Mouse (Mus musculus): ENCODE results near the gene Slc28a1. TPM values are rescaled to one million over a fixed set of nuclear protein-coding genes. Genes with fewer than 3 reads are reported as not detected.

The Slc28a1 gene
- polyA plus RNA-seq, 1 experiment = not detected

GRCm38 (mm10) chr7:81109717-81110651, 4.6 kb upstream of the Slc28a1 start:
- Histone ChIP-seq H3K27ac (replicated peaks; ENCODE audit: low read depth, low read length) (peak overlapping the region; percentile 99), H3K4me3 (ENCODE audit: insufficient read depth, low read depth, low read length) (no peak overlapping the region), H3K4me1 (ENCODE audit: control insufficient read depth, insufficient read depth, insufficient read length, low read length) (peaks cover 5% of the 10 kb centered on the region)

- Histone ChIP-seq H3K4me3 (ENCODE audit: insufficient read depth, low read depth, low read length) (no peak overlapping the region), H3K4me1 (ENCODE audit: control insufficient read depth, insufficient read depth, insufficient read length, low read length) (no peaks in the 10 kb centered on the region; the same call in none of the 2 replicates), H3K27ac (replicated peaks; ENCODE audit: low read depth, low read length) (peak overlapping the region; percentile 99)
These were observed 3.8 kb upstream of the Slc28a1 start for GRCm38 (mm10) chr7:81110791-81111190.

GRCm38 (mm10) chr7:81111729-81112128, 2.9 kb upstream of the Slc28a1 start:
- no peaks in the 10 kb centered on the region; the same call in none of the 2 replicates for H3K4me1 ChIP-seq (ENCODE audit: control insufficient read depth, insufficient read depth, insufficient read length, low read length)
- H3K27ac ChIP-seq (replicated peaks; ENCODE audit: low read depth, low read length) = peak overlapping the region; percentile 99
- H3K4me3 ChIP-seq (ENCODE audit: insufficient read depth, low read depth, low read length) = no peak overlapping the region

GRCm38 (mm10) chr7:81112686-81113360, 1.8 kb upstream of the Slc28a1 start:
- H3K4me3 ChIP-seq (ENCODE audit: insufficient read depth, low read depth, low read length) = no peak overlapping the region
- no peaks in the 10 kb centered on the region; the same call in none of the 2 replicates for H3K4me1 ChIP-seq (ENCODE audit: control insufficient read depth, insufficient read depth, insufficient read length, low read length)
- H3K27ac ChIP-seq (replicated peaks; ENCODE audit: low read depth, low read length) = no peak overlapping the region

GRCm38 (mm10) chr7:81121099-81121498, 6.5 kb downstream of the Slc28a1 start:
- H3K27ac ChIP-seq (replicated peaks; ENCODE audit: low read depth, low read length) = no peak overlapping the region
- no peak overlapping the region for H3K4me3 ChIP-seq (ENCODE audit: insufficient read depth, low read depth, low read length)
- H3K4me1 ChIP-seq (ENCODE audit: control insufficient read depth, insufficient read depth, insufficient read length, low read length) = no peaks in the 10 kb centered on the region

- Histone ChIP-seq H3K4me1 (ENCODE audit: control insufficient read depth, insufficient read depth, insufficient read length, low read length) (no peaks in the 10 kb centered on the region), H3K27ac (replicated peaks; ENCODE audit: low read depth, low read length) (no peak overlapping the region), H3K4me3 (ENCODE audit: insufficient read depth, low read depth, low read length) (no peak overlapping the region)
These were observed 8.2 kb downstream of the Slc28a1 start for GRCm38 (mm10) chr7:81122808-81123207.

- no peak overlapping the region for H3K27ac ChIP-seq (replicated peaks; ENCODE audit: low read depth, low read length)
- H3K4me1 ChIP-seq (ENCODE audit: control insufficient read depth, insufficient read depth, insufficient read length, low read length) = no peaks in the 10 kb centered on the region
- no peak overlapping the region for H3K4me3 ChIP-seq (ENCODE audit: insufficient read depth, low read depth, low read length)
These were observed 9.0 kb downstream of the Slc28a1 start for GRCm38 (mm10) chr7:81123553-81123952.

- no peaks in the 10 kb centered on the region for H3K4me1 ChIP-seq (ENCODE audit: control insufficient read depth, insufficient read depth, insufficient read length, low read length)
- no peak overlapping the region for H3K4me3 ChIP-seq (ENCODE audit: insufficient read depth, low read depth, low read length)
- H3K27ac ChIP-seq (replicated peaks; ENCODE audit: low read depth, low read length) = no peak overlapping the region
These were observed 10.2 kb downstream of the Slc28a1 start for GRCm38 (mm10) chr7:81124773-81125172.

GRCm38 (mm10) chr7:81125215-81126175, 10.9 kb downstream of the Slc28a1 start:
- Histone ChIP-seq H3K27ac (replicated peaks; ENCODE audit: low read depth, low read length) (no peak overlapping the region), H3K4me1 (ENCODE audit: control insufficient read depth, insufficient read depth, insufficient read length, low read length) (no peaks in the 10 kb centered on the region), H3K4me3 (ENCODE audit: insufficient read depth, low read depth, low read length) (no peak overlapping the region)

GRCm38 (mm10) chr7:81131864-81132263, 17.3 kb downstream of the Slc28a1 start:
- H3K4me3 ChIP-seq (ENCODE audit: insufficient read depth, low read depth, low read length) = no peak overlapping the region
- no peak overlapping the region for H3K27ac ChIP-seq (replicated peaks; ENCODE audit: low read depth, low read length)
- H3K4me1 ChIP-seq (ENCODE audit: control insufficient read depth, insufficient read depth, insufficient read length, low read length) = peaks cover 12% of the 10 kb centered on the region

GRCm38 (mm10) chr7:81132851-81133279, 18.3 kb downstream of the Slc28a1 start:
- H3K4me1 ChIP-seq (ENCODE audit: control insufficient read depth, insufficient read depth, insufficient read length, low read length) = peaks cover 12% of the 10 kb centered on the region
- H3K27ac ChIP-seq (replicated peaks; ENCODE audit: low read depth, low read length) = peak overlapping the region; percentile 74
- H3K4me3 ChIP-seq (ENCODE audit: insufficient read depth, low read depth, low read length) = no peak overlapping the region

- peak overlapping the region; percentile 74 for H3K27ac ChIP-seq (replicated peaks; ENCODE audit: low read depth, low read length)
- peaks cover 12% of the 10 kb centered on the region for H3K4me1 ChIP-seq (ENCODE audit: control insufficient read depth, insufficient read depth, insufficient read length, low read length)
- H3K4me3 ChIP-seq (ENCODE audit: insufficient read depth, low read depth, low read length) = no peak overlapping the region
These were observed 18.8 kb downstream of the Slc28a1 start for GRCm38 (mm10) chr7:81133416-81133815.

GRCm38 (mm10) chr7:81133941-81134340, 19.3 kb downstream of the Slc28a1 start:
- Histone ChIP-seq H3K4me1 (ENCODE audit: control insufficient read depth, insufficient read depth, insufficient read length, low read length) (peaks cover 14% of the 10 kb centered on the region), H3K27ac (replicated peaks; ENCODE audit: low read depth, low read length) (peak overlapping the region; percentile 74), H3K4me3 (ENCODE audit: insufficient read depth, low read depth, low read length) (no peak overlapping the region)

- Histone ChIP-seq H3K4me1 (ENCODE audit: control insufficient read depth, insufficient read depth, insufficient read length, low read length) (peaks cover 16% of the 10 kb centered on the region), H3K4me3 (ENCODE audit: insufficient read depth, low read depth, low read length) (peak overlapping the region; percentile 24; the same call in 1 of the 2 replicates), H3K27ac (replicated peaks; ENCODE audit: low read depth, low read length) (peak overlapping the region; percentile 74)
These were observed 20.0 kb downstream of the Slc28a1 start for GRCm38 (mm10) chr7:81134614-81135067.

Measured in brown adipose tissue, adult 24 weeks (tissue).